Mouse (Mus musculus): ENCODE results near the gene Wdr59.

DNA sequence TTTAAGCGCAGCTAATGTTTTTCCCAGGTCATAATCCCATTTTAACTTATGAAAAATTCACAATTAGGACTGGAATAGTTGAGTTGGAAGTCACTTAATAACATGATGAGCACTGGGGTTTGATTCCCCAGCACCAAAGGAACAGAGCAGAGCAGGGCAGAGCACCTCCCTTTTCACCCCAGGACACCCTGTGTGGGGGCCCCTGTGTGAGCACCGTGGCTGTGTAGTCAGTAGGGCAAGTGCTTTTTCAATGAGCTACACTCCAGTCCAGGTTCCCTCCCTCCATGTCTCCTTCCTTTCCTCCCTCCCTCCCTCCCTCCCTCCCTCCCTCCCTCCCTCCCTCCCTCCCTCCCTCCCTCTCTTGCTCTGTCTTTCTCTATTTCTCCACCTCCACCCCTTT lies 42.2 kb upstream of the Wdr59 start:
- no peak for TF ChIP-seq CTCF (IDR thresholded peaks at IDR 0.05; ENCODE audit: low read depth)
- no peak for TF ChIP-seq EP300 (IDR thresholded peaks at IDR 0.05; ENCODE audit: low read depth)

All from liver, embryonic 14.5 days (tissue).